Mouse (Mus musculus): ENCODE measurements around the gene Ints13. TPM values are rescaled to one million over a fixed set of nuclear protein-coding genes. Genes with fewer than 3 reads are reported as not detected.

Gene Ints13
- polyA plus RNA-seq, 1 experiment from 2014 or later = 89.6 TPM

DNA sequence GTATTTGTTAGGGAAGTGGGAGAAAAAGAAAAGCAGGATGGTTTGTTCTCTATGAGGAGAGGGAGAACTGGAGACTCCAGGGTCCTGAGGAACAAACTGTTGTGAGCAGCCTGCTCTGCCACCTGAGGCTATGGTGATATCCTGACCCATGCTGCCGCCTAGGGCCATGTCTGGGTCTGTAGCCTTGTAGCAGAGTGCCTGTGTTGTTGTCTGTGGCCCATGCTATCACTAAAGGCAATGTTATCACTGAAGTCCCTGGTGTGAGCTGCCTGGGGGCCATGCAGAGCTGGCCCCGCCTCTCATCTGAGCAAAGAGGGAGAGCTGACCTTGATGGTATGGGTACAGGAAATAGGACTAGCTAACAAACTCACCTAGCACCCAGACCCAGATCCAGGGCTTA is 67.7 kb downstream of the Ints13 start:
- 79% methylated on average over 2 of the region's 2 CpGs for WGBS

DNA sequence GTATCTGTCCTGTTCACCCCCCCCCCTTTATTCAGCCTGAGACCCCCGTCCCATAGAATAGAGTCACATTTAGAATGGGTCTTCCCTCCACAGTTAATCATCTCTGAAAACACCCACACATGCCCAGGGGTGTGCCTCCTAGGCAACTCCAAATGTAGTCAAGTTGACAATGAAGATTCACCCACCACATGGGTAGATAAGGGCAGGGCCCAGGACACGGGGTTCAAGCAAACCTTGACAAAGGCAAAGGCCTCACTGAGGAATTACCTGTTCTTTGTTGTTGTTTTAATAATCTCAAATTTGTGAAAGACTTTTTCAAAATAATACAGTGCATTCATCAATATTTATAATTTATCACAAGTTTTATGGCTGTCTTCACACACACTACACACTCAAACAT is 73.2 kb downstream of the Ints13 start:
- H3K36me3 ChIP-seq = no peaks in the 10 kb centered on the region
- no peak for DNase-seq (ENCODE audit: low spot score)
- 88% methylated on average over 2 of the region's 2 CpGs for WGBS
- H3K27ac ChIP-seq (replicated peaks) = no peak overlapping the region
- H3K9me3 ChIP-seq (replicated peaks) = no peaks in the 10 kb centered on the region
- peaks cover 37% of the 10 kb centered on the region for H3K27me3 ChIP-seq (ENCODE audit: low read depth, poor library complexity, severe bottlenecking)
- H3K4me1 ChIP-seq = peaks cover 18% of the 10 kb centered on the region
- H3K4me3 ChIP-seq = no peak overlapping the region

More for the DNA sequence above, 67.7 kb downstream of the Ints13 start:
- Histone ChIP-seq H3K27me3 (ENCODE audit: low read depth, poor library complexity, severe bottlenecking) (no peaks in the 10 kb centered on the region), H3K4me3 (no peak overlapping the region), H3K36me3 (no peaks in the 10 kb centered on the region), H3K9me3 (replicated peaks) (no peaks in the 10 kb centered on the region), H3K4me1 (peaks cover 11% of the 10 kb centered on the region), H3K27ac (replicated peaks) (no peak overlapping the region)
- no peak for DNase-seq (ENCODE audit: low spot score)

DNA sequence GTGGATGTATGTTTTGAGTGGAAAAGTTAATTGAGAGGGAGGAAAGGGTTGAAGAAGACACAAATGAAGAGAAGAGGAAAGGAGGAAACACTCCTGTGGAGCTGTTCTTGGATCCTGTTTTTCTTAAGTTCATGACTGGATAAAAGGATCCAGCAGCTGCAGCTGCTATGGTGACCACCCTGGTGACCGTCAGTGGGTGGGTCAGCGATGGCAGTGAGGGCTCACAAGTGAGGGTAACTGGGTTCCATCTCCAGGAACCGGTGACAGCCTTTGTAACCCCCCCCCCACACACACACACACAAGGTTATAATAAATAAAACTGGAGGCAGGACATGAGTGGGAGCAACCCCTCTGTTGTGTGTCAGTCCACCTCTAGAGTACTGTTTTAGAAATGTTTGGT is 74.8 kb downstream of the Ints13 start:
- no peak for DNase-seq (ENCODE audit: low spot score)
- Histone ChIP-seq H3K9me3 (replicated peaks) (no peaks in the 10 kb centered on the region), H3K27me3 (ENCODE audit: low read depth, poor library complexity, severe bottlenecking) (peaks cover 38% of the 10 kb centered on the region), H3K4me3 (peak overlapping the region; percentile 68), H3K27ac (replicated peaks) (no peak overlapping the region), H3K4me1 (peaks cover 18% of the 10 kb centered on the region), H3K36me3 (no peaks in the 10 kb centered on the region)
- WGBS = 50% methylated on average over 3 of the region's 3 CpGs

DNA sequence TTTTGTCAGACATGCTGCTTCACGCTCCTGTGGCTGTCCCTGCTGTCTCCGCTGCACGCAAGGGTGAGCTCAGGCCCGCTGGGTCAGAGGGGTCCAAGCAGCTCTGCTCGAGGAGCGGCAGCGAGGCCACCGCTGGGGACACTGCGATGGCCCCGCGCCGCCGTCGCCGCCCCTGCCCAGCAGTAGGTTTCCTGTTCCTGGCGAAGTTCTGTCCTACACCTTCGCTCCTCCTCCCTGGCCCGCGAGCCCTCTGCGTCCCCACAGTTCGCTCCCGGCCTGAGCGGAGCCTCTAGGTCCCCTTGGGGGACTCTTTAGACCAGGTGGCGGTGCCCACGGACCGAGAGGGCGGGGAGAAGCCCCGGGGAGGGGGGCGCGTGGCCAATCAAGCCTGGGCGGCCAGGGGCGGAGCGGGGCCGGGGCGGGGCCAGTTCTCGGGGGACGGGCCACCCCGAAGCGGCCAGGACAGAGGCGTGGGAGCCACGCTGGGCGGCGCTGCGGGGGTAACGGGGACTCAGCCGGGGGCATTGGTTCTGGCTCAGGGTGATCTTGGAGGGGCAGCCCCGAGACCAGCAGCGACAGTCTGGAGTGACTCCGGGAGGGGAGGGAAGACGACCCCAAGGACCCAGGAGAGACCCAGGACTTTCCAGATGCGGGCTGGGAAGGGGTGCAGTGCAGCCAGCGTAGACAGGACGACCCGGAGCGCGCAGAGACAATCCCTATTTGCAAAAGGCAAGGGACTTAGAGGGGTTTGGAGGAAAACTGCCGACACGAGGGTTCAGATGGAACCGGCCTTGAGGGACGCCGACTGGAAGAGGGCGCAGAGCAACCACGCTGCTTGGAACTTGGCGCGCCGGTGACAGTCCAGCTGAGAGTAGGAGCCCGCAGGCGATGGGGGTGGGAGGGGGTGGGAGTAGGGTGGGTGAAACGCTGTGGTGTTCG is 75.5 kb downstream of the Ints13 start, which contains the start of gene Itpr2:
Itpr2 (minus strand) TSS at position 358 of the 939 bp plus-strand sequence.
- WGBS = 2% methylated on average over 69 of the region's 70 CpGs
- Histone ChIP-seq H3K4me3 (peak within 1 kb of the TSS; percentile 68), H3K9me3 (replicated peaks) (no peaks in the 10 kb centered on the region), H3K27me3 (ENCODE audit: low read depth, poor library complexity, severe bottlenecking) (peaks cover 38% of the 10 kb centered on the region), H3K4me1 (peaks cover 18% of the 10 kb centered on the region), H3K36me3 (no peaks in the 10 kb centered on the region), H3K27ac (replicated peaks) (peak within 1 kb of the TSS; percentile 73)
- peak; percentile 86 for DNase-seq (ENCODE audit: low spot score)

DNA sequence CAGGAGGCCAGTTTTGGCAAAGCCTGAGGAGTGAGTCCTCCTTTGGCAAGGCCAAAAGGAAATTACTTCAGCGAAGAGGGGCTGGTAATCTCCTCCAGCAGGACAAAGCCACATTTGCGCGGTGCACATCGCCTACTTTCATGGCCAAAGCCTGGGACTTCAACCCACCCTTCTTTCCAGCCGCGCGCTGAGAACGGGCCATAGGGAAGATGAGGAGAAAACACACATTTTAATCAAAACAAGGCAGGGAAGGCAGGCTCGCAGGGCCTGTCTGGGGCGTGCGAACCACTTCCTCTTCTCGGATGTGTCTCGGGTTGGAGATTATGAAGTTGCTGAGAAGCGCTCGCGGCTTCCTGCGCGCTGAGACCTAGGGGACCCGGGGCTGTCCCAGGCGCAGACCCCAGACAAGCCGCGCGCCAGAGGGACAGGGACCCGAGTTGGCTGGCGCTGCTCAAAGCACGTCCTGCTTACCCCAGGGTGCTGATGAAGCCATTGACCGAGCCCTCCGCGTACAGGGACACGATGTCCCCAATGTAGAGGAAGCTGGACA is 76.2 kb downstream of the Ints13 start:
- under 1% methylated on average over 30 of the region's 30 CpGs for WGBS
- Histone ChIP-seq H3K36me3 (no peaks in the 10 kb centered on the region), H3K4me3 (peak overlapping the region; percentile 68), H3K4me1 (peaks cover 18% of the 10 kb centered on the region), H3K9me3 (replicated peaks) (no peaks in the 10 kb centered on the region), H3K27me3 (ENCODE audit: low read depth, poor library complexity, severe bottlenecking) (peaks cover 38% of the 10 kb centered on the region), H3K27ac (replicated peaks) (peak overlapping the region; percentile 73)
- DNase-seq (ENCODE audit: low spot score) = no peak

DNA sequence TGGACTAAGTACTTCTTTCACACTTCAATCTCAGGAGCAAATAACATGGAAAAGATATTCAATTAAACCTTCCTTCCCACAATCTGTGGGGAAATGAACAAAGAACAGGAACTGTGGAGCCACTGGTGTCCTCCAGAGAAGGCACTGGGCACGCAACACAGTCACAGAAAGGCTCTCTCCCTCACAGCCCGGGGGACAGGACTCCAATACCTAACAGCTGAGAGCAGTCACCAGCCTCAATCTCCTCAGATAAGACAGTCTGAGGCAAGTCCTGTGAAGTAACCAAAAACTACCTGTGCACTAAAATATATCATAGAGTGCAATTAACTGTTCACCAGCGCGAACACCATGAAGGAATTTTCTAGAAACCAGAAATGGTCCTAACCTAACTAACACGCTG is 76.9 kb downstream of the Ints13 start:
- 79% methylated on average over 5 of the region's 5 CpGs for WGBS
- no peak overlapping the region for H3K27ac ChIP-seq (replicated peaks)
- peaks cover 18% of the 10 kb centered on the region for H3K4me1 ChIP-seq
- peak overlapping the region; percentile 68; the same call in 1 of the 2 replicates for H3K4me3 ChIP-seq
- no peaks in the 10 kb centered on the region for H3K9me3 ChIP-seq (replicated peaks)
- no peak for DNase-seq (ENCODE audit: low spot score)
- H3K36me3 ChIP-seq = no peaks in the 10 kb centered on the region
- peaks cover 38% of the 10 kb centered on the region for H3K27me3 ChIP-seq (ENCODE audit: low read depth, poor library complexity, severe bottlenecking)

DNA sequence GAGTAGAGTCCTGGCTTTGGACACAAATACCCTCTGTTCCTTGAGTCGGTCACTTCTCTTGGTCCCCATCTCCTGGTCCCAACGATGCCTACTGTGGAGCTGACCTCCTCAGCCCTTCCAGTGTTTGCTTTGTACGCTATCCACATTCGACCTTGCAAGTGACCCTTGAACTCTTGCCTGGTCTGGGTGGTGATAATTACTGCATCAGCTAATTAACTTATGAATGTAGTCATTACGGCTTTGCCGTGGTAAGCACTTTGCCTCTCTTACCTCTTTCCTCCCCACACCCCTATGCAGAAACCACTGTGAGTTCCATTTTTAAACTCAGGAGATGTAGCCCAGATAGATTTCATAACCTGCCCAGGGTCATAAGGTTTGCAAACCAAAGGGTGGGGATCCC is 77.4 kb downstream of the Ints13 start:
- 81% methylated on average over 6 of the region's 6 CpGs for WGBS
- no peak overlapping the region for H3K4me3 ChIP-seq

More for the DNA sequence above, 77.4 kb downstream of the Ints13 start:
- H3K27ac ChIP-seq (replicated peaks) = no peak overlapping the region
- DNase-seq (ENCODE audit: low spot score) = no peak
- no peaks in the 10 kb centered on the region for H3K36me3 ChIP-seq
- H3K9me3 ChIP-seq (replicated peaks) = no peaks in the 10 kb centered on the region
- H3K4me1 ChIP-seq = peaks cover 18% of the 10 kb centered on the region
- H3K27me3 ChIP-seq (ENCODE audit: low read depth, poor library complexity, severe bottlenecking) = peaks cover 38% of the 10 kb centered on the region

Other genes with a start within 250 kb of the Ints13 start
- gene Itpr2, start 75.6 kb downstream of the Ints13 start, polyA plus RNA-seq (2016; fragmentation: Nextera tagmentation; extraction: Ambion mirVana) = 4.4 and 5.2 TPM in 2 replicates
- gene Fgfr1op2, start 632 bp downstream of the Ints13 start, polyA plus RNA-seq (2016; fragmentation: Nextera tagmentation; extraction: Ambion mirVana) = 78.6 and 82.2 TPM in 2 replicates
- gene Med21, start 64.7 kb upstream of the Ints13 start, polyA plus RNA-seq (2016; fragmentation: Nextera tagmentation; extraction: Ambion mirVana) = 132 and 135 TPM in 2 replicates
- 26.0 and 27.1 TPM in 2 replicates for gene Tm7sf3, start 65.0 kb upstream of the Ints13 start, polyA plus RNA-seq (2016; fragmentation: Nextera tagmentation; extraction: Ambion mirVana)
- gene Stk38l, start 147.2 kb upstream of the Ints13 start, polyA plus RNA-seq (2016; fragmentation: Nextera tagmentation; extraction: Ambion mirVana) = 21.0 and 21.2 TPM in 2 replicates
- 1.9 and 2.0 TPM in 2 replicates for gene Arntl2, start 218.2 kb upstream of the Ints13 start, polyA plus RNA-seq (2016; fragmentation: Nextera tagmentation; extraction: Ambion mirVana)